Mouse (Mus musculus): ENCODE data around the gene Meis2.

The Meis2 gene

DNA sequence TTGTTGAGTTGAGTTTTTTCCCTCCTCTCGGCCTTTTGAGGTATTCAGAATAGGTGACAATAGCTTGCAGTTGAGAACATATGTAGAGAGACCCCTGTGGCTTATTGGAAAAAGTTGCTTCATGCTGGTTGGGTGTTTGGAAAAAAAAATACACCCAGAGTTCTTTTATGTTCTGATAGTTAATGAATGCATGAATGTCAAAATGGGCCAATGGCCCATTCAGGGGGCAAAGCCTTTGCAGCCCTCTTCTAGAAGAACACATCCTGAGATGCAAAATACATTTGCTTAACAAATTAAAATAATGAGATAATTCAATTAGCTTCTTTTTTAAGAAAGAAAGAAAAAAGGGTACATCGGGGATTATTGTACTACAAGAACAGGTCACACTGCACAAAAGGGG lies 69.2 kb downstream of the Meis2 start:
- no peak for DNase-seq (ENCODE audit: low spot score)

- DNase-seq (ENCODE audit: low spot score) = peak; percentile 21
These were observed 71.8 kb downstream of the Meis2 start for GRCm38 (mm10) chr2:115993877-115994276.

DNA sequence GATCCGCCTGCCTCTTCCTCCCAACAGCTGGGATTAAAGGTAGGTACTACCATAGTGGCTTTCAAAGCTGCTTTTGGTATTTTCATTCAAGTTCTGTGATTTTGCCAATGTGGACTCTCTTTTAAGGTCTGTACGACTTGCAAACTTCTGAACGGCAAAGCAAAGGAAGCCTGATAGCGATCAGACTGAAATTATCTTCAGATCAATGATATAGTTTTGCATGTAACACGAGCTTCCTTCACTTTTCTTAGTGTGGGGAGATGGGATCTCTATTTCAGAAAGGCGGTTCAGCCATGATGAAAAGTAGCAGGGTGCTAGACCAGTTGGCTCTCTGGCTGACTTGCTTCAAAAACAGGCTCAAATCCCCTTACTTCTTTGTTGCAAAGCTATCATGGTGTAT lies 76.4 kb downstream of the Meis2 start:
- DNase-seq (ENCODE audit: low spot score) = no peak

DNA sequence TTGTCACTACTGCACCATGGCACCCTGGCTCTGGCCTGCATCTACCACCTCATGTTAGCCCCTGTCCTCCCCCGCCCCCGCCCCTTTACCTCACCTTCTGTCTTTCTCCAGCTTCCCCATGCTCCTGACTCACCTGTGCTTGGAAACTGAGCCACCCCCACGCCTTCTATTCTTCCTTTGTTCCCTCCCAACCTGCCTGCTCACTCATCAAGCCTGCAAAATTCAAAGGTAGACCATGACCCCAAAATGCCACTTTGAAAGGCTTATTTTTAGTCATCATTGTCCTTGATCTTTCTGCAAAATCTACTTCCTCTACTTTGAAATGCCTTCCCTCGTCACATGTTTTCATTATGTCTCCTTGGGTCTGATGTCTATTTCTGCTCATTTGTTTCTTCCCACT lies 77.2 kb downstream of the Meis2 start:
- no peak for DNase-seq (ENCODE audit: low spot score)

GRCm38 (mm10) chr2:115984952-115985351 lies 80.7 kb downstream of the Meis2 start:
- DNase-seq (ENCODE audit: low spot score) = no peak

DNA sequence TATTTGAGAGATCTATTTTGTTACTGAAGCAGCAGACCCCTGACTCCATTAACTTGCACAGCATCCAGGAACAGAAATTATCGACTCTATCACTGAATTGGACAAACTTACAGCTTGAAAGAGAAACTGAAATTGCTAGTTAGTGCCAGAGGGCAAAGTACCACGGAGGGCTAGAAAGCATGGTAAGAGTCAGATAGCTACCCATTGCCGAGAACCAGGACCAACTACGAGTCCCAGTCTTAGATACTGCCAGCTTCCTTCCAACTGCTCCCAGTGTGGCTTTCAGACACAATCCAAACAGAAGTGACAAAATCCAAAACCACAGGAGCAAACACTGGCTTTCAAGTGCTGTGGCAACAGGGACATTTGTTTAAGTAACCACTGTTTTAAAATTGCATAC lies 81.2 kb downstream of the Meis2 start:
- DNase-seq (ENCODE audit: low spot score) = peak; percentile 39

DNA sequence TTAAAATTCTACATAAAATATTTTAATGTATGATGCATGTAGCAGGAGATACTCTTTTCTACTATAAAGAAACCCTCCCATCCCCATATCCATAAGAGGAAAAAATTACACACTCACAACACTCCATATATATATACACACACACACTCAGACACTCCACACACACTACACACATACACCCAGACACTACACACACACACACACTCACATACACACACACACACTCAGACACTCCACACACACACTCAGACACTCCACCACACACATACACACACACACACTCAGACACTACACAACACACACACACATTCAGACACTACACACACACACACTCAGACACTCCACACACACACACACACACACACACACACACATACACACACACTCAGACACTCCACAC lies 85.1 kb downstream of the Meis2 start:
- DNase-seq (ENCODE audit: low spot score) = no peak

- no peak for DNase-seq (ENCODE audit: low spot score)
These were observed 85.8 kb downstream of the Meis2 start for GRCm38 (mm10) chr2:115979683-115980476.

DNA sequence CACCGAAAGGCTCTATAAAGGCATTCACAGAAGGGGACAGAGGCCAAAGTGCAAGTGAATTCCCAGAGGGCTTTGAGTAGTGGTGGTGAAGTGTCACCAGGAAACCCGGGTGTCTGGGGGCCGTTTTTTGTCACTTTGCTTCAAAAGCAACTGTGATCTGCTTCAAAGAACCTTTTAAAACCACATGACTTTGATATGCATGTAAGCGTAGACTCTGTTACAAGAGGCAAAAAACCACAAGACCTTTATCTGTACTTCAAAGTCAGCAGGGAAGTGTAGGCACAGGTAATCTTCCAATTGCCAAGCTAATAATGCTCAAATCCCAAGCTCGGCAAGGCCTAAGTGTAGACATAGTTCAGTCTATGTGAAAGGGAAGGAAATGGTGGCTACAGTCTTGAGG lies 87.0 kb downstream of the Meis2 start:
- DNase-seq (ENCODE audit: low spot score) = no peak

GRCm38 (mm10) chr2:115971296-115971805 lies 94.3 kb downstream of the Meis2 start:
- DNase-seq (ENCODE audit: low spot score) = peak; percentile 33

GRCm38 (mm10) chr2:115970091-115970820 lies 95.4 kb downstream of the Meis2 start:
- DNase-seq (ENCODE audit: low spot score) = peak; percentile 90

- no peak for DNase-seq (ENCODE audit: low spot score)
These were observed 96.4 kb downstream of the Meis2 start for GRCm38 (mm10) chr2:115969201-115969600.

DNA sequence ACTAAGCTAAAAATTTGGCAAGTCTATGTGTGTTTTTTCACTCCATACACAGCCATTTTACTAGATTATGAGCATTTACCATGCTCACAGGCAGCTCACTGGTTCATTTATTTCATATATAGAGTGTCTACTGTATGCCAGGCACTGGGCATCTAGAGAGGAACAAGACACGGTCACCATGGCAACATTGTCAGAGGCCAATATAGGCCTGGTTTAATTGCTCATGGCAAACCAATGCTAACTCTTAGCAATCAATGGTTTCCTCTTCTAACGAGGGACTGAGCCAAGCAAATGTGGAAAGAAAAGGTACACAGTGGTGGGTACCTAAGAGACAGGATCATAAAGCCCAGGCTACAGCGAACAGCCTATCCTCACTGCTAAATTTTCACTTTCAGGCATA lies 100.7 kb downstream of the Meis2 start:
- no peak for DNase-seq (ENCODE audit: low spot score)

GRCm38 (mm10) chr2:115963293-115963835 lies 102.3 kb downstream of the Meis2 start:
- no peak for DNase-seq (ENCODE audit: low spot score)

GRCm38 (mm10) chr2:115962728-115963127 lies 102.9 kb downstream of the Meis2 start:
- DNase-seq (ENCODE audit: low spot score) = no peak

DNA sequence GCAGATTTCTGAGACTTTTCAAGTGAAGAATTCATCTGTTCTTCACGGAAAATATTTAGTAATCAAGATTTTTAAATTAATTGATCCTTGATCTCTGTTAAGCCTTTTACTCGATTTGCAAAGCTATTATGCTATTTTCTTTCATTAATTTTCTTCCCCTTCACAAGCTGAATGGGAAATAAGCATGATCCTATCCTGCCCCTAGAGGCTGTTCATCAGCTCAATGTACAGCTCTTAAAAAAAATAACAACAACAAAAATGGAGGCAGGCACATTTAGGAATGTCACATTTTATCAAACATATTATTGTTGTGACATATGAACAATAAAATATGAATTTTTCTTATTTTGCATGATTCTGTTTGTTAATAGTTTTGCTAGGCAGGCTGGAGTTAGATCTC lies 103.5 kb downstream of the Meis2 start:
- DNase-seq (ENCODE audit: low spot score) = no peak

DNA sequence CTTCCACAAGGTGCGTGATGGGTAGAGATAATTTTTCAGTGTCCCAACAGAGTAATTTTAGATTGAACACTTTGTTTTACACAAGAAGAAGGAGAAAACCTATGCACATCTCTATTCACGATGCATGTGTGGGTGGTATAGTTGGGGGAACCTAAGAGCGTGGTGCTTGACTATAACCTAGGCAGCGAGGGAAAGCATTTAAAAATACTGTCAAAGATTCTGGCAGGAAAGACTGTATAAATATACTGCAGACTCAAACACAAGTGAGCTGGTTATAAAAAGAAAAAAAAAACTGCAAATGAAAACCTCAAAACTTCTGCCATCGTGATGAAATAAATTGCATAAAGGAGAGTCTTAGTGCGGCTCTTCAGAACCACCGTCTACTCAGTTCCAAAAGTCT lies 105.0 kb downstream of the Meis2 start:
- DNase-seq (ENCODE audit: low spot score) = no peak

DNA sequence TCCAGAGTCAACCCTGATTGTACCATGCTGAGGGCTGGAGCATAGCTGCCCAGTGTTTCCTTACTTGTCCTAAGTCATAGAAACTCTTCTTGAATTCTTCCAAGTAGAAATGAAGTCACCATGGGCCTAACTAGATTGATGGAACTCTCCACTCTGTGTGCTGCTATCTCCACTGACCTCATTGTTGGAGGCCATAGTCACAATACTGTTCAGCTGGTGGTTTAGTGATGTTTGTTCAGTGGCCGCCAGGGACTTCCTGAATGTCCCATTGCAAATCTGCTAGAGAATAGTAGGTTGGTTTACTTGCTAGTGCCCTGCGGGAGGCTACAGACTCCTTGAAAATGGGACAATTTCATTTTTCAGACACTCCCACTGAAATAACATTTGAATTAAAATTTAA lies 108.9 kb downstream of the Meis2 start:
- no peak for DNase-seq (ENCODE audit: low spot score)

DNA sequence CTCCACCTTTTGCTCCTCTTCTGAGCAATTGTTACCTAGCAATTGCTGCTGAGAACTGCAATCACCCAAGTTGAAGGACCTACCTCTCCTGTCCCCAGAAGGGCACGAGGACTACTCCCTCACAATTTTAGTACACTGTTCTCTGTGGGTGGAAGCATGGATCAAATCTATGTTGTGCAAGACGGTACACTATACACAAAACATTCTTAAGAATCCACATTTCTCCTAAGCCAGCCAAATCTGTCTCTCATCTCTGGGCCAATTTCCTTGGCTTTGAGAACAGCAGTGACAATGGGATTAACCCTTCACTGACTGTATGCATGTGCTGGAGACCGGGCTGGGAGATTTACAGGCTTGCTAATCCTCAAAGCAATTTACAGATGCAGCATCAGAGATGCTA lies 115.0 kb downstream of the Meis2 start:
- DNase-seq (ENCODE audit: low spot score) = peak; percentile 55

GRCm38 (mm10) chr2:115948630-115949426 lies 116.8 kb downstream of the Meis2 start:
- DNase-seq (ENCODE audit: low spot score) = no peak

DNA sequence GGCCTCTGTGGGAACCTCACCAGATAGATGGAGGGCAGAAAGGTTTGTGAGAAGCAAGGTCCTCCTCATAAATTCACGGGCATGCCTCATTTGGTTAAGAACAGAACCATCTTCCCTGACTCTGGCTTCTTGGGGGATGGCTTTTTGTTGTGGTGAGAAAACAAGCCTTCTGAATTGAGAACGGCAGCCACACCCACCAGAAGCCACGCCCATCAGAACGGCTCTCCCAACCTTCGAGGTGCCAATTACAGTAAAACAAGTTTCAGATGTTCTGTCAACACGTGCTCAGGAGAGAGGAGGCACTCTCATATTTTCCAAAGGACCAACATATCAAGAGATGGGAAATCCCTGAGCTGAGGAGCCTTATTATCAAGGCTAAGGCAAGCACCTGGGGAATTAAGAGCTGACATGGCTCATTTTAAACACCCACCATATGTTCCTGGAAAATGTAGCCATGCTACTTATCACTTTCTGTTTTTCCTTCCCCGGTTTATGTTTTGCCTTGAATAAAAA lies 117.9 kb downstream of the Meis2 start:
- no peak for DNase-seq (ENCODE audit: low spot score)

DNA sequence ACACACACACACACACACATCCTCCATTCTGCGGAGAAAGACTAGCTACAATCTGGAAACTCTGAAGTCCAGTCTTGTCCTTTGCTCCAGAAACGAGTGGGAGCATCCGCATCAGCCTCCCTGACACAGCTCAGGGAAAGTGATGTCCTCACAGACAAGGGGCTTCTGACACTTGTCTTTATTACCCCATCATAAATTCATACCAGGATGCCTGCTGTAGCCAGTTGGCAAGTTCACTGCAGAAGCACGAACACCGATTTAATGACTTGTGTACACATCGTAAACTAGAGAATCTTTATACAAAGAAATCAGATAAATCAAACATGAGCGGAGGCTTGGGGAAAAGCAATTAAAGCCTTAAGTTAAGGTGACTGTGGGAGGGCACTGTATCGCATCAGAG lies 122.6 kb downstream of the Meis2 start:
- DNase-seq (ENCODE audit: low spot score) = no peak

Measured in adipocyte (in vitro differentiated cells).